Mouse (Mus musculus): ENCODE results near the gene Gm10271. TPM values are rescaled to one million over a fixed set of nuclear protein-coding genes. Genes with fewer than 3 reads are reported as not detected.

Gene Gm10271
- polyA plus RNA-seq, 1 experiment, result not detected

DNA sequence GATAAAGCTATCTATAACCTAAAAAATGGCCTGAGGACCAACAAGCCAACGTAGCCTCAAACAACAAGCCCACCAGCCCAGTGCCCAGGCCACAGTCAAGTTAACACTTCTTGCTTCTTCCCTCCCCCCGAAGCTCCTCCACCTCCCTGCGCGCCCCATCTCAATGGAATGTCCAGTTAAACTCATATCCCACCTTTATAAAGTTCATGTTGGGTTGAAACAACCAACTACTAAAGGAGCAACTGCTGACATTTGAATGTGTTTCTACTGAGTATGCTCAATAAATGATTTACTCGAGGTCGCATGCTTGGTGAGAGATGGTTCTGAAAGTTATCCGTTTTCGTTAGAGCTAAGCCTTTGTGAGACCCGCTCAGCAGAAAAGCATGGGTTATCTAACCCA lies 24.0 kb downstream of the Gm10271 start:
- H3K27ac ChIP-seq (ENCODE audit: insufficient read depth, low read length), result no peak overlapping the region
- H3K4me1 ChIP-seq (ENCODE audit: control insufficient read depth, insufficient read depth, low read length), result no peaks in the 10 kb centered on the region; the same call in 1 of the 2 replicates
- H3K4me3 ChIP-seq (ENCODE audit: insufficient read depth, low read length), result no peak overlapping the region; the same call in 1 of the 2 replicates
- TF ChIP-seq POLR2A (IDR thresholded peaks at IDR 0.05; ENCODE audit: extremely low read depth, insufficient read depth, low read length) (no peak), CTCF (IDR thresholded peaks at IDR 0.05; ENCODE audit: extremely low read depth, insufficient read depth, low read length) (no peak)

DNA sequence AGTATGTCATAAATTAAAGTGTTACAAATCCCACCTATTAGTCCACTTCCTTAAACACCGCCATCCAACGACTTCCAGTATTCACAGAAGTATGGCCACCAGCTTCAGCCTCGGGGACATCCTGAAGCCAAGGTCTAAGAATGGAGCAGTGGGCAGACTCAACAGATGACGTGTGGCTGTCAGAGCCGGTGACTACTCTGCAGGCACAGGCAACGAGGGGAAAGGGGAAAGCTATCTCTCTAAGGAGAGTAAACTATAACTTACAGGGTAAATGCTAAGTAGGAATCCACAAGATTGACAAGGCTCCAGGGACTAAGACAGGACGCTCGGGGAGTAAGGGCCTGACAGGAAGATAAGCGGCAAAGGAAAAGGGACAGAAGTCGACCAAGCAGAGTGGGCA lies 27.5 kb downstream of the Gm10271 start:
- H3K27ac ChIP-seq (ENCODE audit: insufficient read depth, low read length), result no peak overlapping the region
- H3K4me3 ChIP-seq (ENCODE audit: insufficient read depth, low read length), result no peak overlapping the region
- H3K4me1 ChIP-seq (ENCODE audit: control insufficient read depth, insufficient read depth, low read length), result no peaks in the 10 kb centered on the region; the same call in 1 of the 2 replicates
- TF ChIP-seq POLR2A (IDR thresholded peaks at IDR 0.05; ENCODE audit: extremely low read depth, insufficient read depth, low read length), result no peak
- TF ChIP-seq CTCF (IDR thresholded peaks at IDR 0.05; ENCODE audit: extremely low read depth, insufficient read depth, low read length), result no peak

DNA sequence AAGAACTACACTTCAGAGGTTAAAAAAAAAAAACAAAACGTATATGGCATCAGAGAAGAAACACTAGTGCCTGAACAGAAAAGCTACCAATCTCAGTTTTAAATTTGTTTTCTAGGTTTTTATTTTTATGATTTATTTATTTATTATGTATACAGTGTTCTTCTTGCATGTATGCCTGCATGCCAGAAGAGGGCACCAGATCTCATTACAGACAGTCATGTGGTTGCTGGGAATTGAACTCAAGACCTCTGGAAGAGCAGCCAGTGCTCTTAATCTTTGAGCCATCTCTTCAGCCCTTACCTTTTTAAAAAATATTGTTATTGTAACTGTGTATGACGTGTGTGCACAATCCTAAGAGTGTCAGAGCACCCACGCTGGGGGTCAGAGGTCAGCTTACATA lies 28.3 kb downstream of the Gm10271 start:
- TF ChIP-seq POLR2A (IDR thresholded peaks at IDR 0.05; ENCODE audit: extremely low read depth, insufficient read depth, low read length) (no peak), CTCF (IDR thresholded peaks at IDR 0.05; ENCODE audit: extremely low read depth, insufficient read depth, low read length) (0 out of 2 replicates have a peak, but pooled peaks have one; percentile 8)
- Histone ChIP-seq H3K4me1 (ENCODE audit: control insufficient read depth, insufficient read depth, low read length) (no peaks in the 10 kb centered on the region; the same call in 1 of the 2 replicates), H3K4me3 (ENCODE audit: insufficient read depth, low read length) (no peak overlapping the region), H3K27ac (ENCODE audit: insufficient read depth, low read length) (no peak overlapping the region)

DNA sequence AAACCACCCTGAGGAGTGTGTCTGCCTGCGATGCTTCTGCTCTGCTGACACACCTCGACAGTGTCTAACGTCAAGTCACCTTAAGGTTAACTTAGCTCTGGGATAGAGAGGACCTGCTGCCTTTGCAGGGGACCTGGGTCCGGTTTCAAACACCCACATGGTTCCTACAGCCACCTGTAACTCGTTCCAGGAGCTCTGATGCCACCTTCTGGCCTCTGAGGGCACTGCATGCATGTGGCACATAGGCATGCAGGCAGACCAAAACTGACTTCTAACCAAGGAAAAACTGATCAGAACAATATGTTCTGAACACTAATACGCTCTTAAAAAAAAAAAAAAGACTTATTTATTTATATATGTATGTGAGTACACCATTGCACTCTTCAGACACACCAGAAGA lies 29.4 kb downstream of the Gm10271 start:
- H3K4me3 ChIP-seq (ENCODE audit: insufficient read depth, low read length), result no peak overlapping the region
- TF ChIP-seq CTCF (IDR thresholded peaks at IDR 0.05; ENCODE audit: extremely low read depth, insufficient read depth, low read length) (peak; percentile 27; the same call in 1 of the 2 replicates), POLR2A (IDR thresholded peaks at IDR 0.05; ENCODE audit: extremely low read depth, insufficient read depth, low read length) (no peak)
- no peaks in the 10 kb centered on the region; the same call in 1 of the 2 replicates for H3K4me1 ChIP-seq (ENCODE audit: control insufficient read depth, insufficient read depth, low read length)

DNA sequence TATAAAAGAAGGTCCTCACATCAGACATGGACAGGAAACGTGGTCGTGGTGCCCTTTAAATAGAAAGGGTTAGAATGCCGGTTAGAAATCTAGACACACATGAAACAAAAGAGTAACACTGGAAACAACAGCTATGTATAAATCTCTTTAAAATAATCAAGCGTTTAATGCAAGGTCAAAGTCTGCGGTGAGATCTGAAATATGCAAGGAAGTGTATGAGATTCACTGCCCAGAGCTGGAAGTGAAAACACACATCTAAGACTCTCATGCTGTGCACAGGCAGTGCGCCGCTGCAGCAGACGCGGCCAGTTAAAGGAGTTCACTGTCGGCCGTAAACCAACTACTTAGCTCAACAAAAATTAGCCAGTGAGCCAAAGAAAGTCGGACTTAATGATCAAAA lies 37.4 kb downstream of the Gm10271 start:
- no peak overlapping the region for H3K27ac ChIP-seq (ENCODE audit: insufficient read depth, low read length)
- TF ChIP-seq POLR2A (IDR thresholded peaks at IDR 0.05; ENCODE audit: extremely low read depth, insufficient read depth, low read length) (no peak), CTCF (IDR thresholded peaks at IDR 0.05; ENCODE audit: extremely low read depth, insufficient read depth, low read length) (no peak)
- peaks cover 3% of the 10 kb centered on the region; the same call in 1 of the 2 replicates for H3K4me1 ChIP-seq (ENCODE audit: control insufficient read depth, insufficient read depth, low read length)
- H3K4me3 ChIP-seq (ENCODE audit: insufficient read depth, low read length), result no peak overlapping the region

More for the DNA sequence above, 29.4 kb downstream of the Gm10271 start:
- no peak overlapping the region for H3K27ac ChIP-seq (ENCODE audit: insufficient read depth, low read length)

DNA sequence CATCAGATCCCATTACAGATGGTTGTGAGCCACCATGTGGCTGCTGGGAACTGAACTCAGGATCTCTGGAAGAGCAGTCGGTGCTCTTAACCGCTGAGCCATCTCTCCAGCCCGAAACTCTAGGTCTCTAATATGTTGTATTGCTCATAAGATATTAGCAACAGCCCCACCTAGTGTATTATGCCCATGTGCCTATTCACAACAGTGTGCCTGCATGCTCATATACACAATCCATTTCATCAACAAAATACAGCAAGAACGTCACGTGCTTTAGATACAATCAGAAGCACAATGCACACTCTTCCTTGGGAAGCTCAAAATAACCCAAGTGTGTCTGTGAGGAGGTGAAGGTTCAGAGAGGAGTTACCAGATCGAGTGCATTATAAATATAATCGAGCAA lies 38.6 kb downstream of the Gm10271 start:
- TF ChIP-seq CTCF (IDR thresholded peaks at IDR 0.05; ENCODE audit: extremely low read depth, insufficient read depth, low read length), result no peak
- TF ChIP-seq POLR2A (IDR thresholded peaks at IDR 0.05; ENCODE audit: extremely low read depth, insufficient read depth, low read length), result no peak
- no peak overlapping the region for H3K4me3 ChIP-seq (ENCODE audit: insufficient read depth, low read length)
- H3K27ac ChIP-seq (ENCODE audit: insufficient read depth, low read length), result no peak overlapping the region
- H3K4me1 ChIP-seq (ENCODE audit: control insufficient read depth, insufficient read depth, low read length), result peaks cover 3% of the 10 kb centered on the region; the same call in 1 of the 2 replicates

DNA sequence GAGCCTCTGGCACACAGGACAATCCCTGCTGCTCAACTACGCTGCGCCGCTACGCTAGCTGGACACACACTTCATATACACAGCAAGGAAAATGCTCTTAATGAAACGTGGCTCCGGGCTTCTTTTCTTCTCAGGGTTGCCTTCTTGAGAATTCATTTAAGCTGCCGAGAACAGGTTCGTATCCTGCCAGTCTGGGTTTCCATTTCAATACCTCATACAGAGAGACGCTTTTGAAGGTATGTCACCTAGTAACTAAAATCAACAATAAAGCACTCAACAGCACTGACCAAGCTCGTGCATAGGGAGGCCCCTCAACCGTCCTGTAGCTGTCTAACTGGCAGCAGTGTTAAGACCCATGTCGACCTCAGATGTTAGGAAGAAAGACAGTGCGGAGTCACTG lies 40.0 kb downstream of the Gm10271 start:
- Histone ChIP-seq H3K4me1 (ENCODE audit: control insufficient read depth, insufficient read depth, low read length) (peaks cover 3% of the 10 kb centered on the region; the same call in 1 of the 2 replicates), H3K4me3 (ENCODE audit: insufficient read depth, low read length) (no peak overlapping the region), H3K27ac (ENCODE audit: insufficient read depth, low read length) (no peak overlapping the region)
- TF ChIP-seq CTCF (IDR thresholded peaks at IDR 0.05; ENCODE audit: extremely low read depth, insufficient read depth, low read length) (no peak), POLR2A (IDR thresholded peaks at IDR 0.05; ENCODE audit: extremely low read depth, insufficient read depth, low read length) (no peak)

DNA sequence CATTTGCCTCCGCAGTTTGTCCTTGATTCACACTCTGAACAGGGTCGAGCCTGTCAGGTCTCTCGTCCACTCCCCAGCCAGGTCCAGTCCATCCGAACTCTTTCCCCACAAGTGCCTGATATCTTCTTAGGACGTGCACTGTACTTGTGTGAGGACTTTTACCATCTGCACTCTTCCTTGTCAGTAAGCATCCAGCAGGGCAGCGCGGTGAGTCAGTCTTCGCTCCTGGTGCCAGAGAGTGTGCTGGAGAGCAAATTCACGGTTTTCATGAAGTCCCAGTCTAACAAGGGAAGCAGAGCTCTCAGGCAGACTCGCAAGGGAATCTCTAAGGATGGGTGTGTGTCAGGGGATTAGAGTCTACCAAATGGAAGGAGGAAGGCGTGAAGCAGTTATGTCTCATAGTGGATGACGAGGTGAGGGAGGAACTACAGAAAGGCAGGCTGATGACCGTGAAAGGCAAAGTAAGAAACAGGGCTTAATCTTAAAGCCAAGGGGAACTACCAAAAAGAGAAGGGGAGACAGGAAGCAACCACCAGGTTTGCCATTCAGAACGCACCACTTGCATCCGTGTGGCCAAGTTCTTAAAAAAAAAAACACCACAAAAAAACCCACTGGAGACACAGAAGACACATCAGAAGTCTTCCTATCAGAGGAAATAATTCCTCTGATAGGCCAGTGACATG lies 40.8 kb downstream of the Gm10271 start:
- TF ChIP-seq POLR2A (IDR thresholded peaks at IDR 0.05; ENCODE audit: extremely low read depth, insufficient read depth, low read length), result no peak
- no peak for TF ChIP-seq CTCF (IDR thresholded peaks at IDR 0.05; ENCODE audit: extremely low read depth, insufficient read depth, low read length)
- Histone ChIP-seq H3K27ac (ENCODE audit: insufficient read depth, low read length) (no peak overlapping the region), H3K4me3 (ENCODE audit: insufficient read depth, low read length) (no peak overlapping the region)

DNA sequence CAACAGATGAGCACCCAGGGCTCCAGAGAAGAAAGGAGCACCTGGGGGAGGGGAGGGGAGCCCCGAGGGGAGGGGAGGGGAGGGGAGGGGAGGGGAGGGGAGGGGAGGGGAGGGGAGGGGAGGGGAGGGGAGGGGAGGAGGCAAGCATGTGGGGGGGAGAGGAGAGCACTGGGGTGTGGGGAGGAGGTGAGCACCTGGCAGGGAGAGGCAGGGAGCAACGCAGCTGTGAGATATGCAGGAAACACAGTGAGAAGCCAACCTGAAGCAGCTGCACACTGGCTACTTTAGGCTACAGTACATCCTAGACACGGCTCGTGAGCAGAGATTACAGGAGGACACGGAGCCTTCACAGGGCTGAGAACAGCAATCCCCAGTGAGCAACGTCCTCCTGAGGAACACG lies 41.5 kb downstream of the Gm10271 start:
- Histone ChIP-seq H3K4me1 (ENCODE audit: control insufficient read depth, insufficient read depth, low read length) (peaks cover 3% of the 10 kb centered on the region; the same call in 1 of the 2 replicates), H3K4me3 (ENCODE audit: insufficient read depth, low read length) (no peak overlapping the region), H3K27ac (ENCODE audit: insufficient read depth, low read length) (no peak overlapping the region)
- TF ChIP-seq CTCF (IDR thresholded peaks at IDR 0.05; ENCODE audit: extremely low read depth, insufficient read depth, low read length) (no peak), POLR2A (IDR thresholded peaks at IDR 0.05; ENCODE audit: extremely low read depth, insufficient read depth, low read length) (no peak)

More for the DNA sequence above, 40.8 kb downstream of the Gm10271 start:
- H3K4me1 ChIP-seq (ENCODE audit: control insufficient read depth, insufficient read depth, low read length), result peaks cover 3% of the 10 kb centered on the region; the same call in 1 of the 2 replicates

DNA sequence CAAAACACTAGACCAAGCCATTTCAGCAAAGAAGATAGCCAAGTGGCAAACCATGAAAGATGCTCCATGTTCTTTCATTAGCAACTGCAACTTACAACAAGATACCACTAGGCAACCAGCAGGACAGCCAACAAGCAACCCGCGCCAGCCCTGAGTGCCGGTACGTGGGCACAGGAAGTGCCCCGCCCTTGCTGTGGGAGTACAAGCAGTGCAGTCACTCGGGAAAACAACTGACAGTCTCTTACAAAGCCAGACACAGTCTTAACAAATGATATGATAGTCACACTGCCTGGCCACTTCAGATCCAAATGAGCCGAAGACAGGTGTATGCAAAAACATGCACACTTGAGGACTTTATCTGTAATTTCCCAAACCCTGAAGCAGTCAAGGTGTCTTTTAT lies 41.9 kb downstream of the Gm10271 start:
- TF ChIP-seq POLR2A (IDR thresholded peaks at IDR 0.05; ENCODE audit: extremely low read depth, insufficient read depth, low read length) (no peak), CTCF (IDR thresholded peaks at IDR 0.05; ENCODE audit: extremely low read depth, insufficient read depth, low read length) (no peak)
- Histone ChIP-seq H3K27ac (ENCODE audit: insufficient read depth, low read length) (no peak overlapping the region), H3K4me3 (ENCODE audit: insufficient read depth, low read length) (no peak overlapping the region), H3K4me1 (ENCODE audit: control insufficient read depth, insufficient read depth, low read length) (peaks cover 3% of the 10 kb centered on the region; the same call in 1 of the 2 replicates)
